Mouse (Mus musculus) midbrain, embryonic 15.5 days (tissue): ENCODE results near the gene Dnase1. TPM values are rescaled to one million over a fixed set of nuclear protein-coding genes. Genes with fewer than 3 reads are reported as not detected.
"Not testable (repeated sequence)": the region's sequence is repeated elsewhere in the genome, so short reads cannot be mapped to it uniquely, and the experiment has no call there.

ENCODE experiments used
- ATAC-seq: fragments of 200-750 bp; cut with Nextera tagmentation; replicated peaks from 2 replicates; pipeline ENCODE4 v1.8.0; 2017; ENCODE audit warnings: moderate TSS enrichment
- H3K27ac ChIP-seq: fragments of 300-500 bp; sonication (generic); 2 replicates; pipeline ENCODE4 v1.5.1; 2015; ENCODE audit warnings: mild to moderate bottlenecking, inconsistent platforms
- H3K27me3 ChIP-seq: fragments of 300-500 bp; sonication (generic); replicated peaks from 2 replicates; pipeline ENCODE4 v1.6.1; 2015; ENCODE audit warnings: inconsistent platforms
- H3K36me3 ChIP-seq: fragments of 300-500 bp; sonication (generic); replicated peaks from 2 replicates; pipeline ENCODE4 v1.6.1; 2015; ENCODE audit warnings: inconsistent platforms
- H3K4me1 ChIP-seq: fragments of 300-500 bp; sonication (generic); 2 replicates; pipeline ENCODE4 v1.6.1; 2015; ENCODE audit warnings: inconsistent platforms
- H3K4me2 ChIP-seq: fragments of 300-500 bp; sonication (generic); 2 replicates; pipeline ENCODE4 v1.6.1; 2015; ENCODE audit warnings: inconsistent platforms, mild to moderate bottlenecking, moderate library complexity
- H3K4me3 ChIP-seq: fragments of 300-500 bp; sonication (generic); 2 replicates; pipeline ENCODE4 v1.5.1; 2015; ENCODE audit warnings: mild to moderate bottlenecking, inconsistent platforms
- H3K9ac ChIP-seq: fragments of 300-500 bp; sonication (generic); 2 replicates; pipeline ENCODE4 v1.6.1; 2015; ENCODE audit warnings: mild to moderate bottlenecking, inconsistent platforms
- H3K9me3 ChIP-seq: fragments of 300-500 bp; sonication (generic); 2 replicates; pipeline ENCODE4 v1.6.1; 2016; ENCODE audit warnings: inconsistent platforms
- WGBS: fragments of 180-500 bp; shearing (Covaris S2); methylation state at CpG from one replicate; pipeline ENCODE4 v1.1.7; 2015; ENCODE audit warnings: mixed read lengths; 5-methylcytosine and 5-hydroxymethylcytosine counted together
- polyA plus RNA-seq: library from polyadenylated mRNA; unstranded; fragments of >200 nt; fragmentation: Nextera tagmentation; extraction: Ambion mirVana; gene quantifications from 2 replicates; pipeline ENCODE4 v1.2.1, GENCODE M21; 2015

The Dnase1 gene
- polyA plus RNA-seq = 6.9 and 8.6 TPM in 2 replicates

GRCm38 (mm10) chr16:4036807-4037206 lies at the start of gene Dnase1:
Gene Dnase1 (plus strand): TSS chr16:4036942.
- H3K9ac ChIP-seq = no peak within 1 kb of the TSS
- no peak within 1 kb of the TSS for H3K27ac ChIP-seq
- no peak for ATAC-seq
- H3K9me3 ChIP-seq = no peaks in the 10 kb centered on the region
- peaks cover 30% of the 10 kb centered on the region for H3K36me3 ChIP-seq
- H3K4me3 ChIP-seq = no peak within 1 kb of the TSS
- no peaks in the 10 kb centered on the region for H3K27me3 ChIP-seq
- H3K4me1 ChIP-seq = no peaks in the 10 kb centered on the region
- 92% methylated on average over 5 of the region's 5 CpGs for WGBS
- H3K4me2 ChIP-seq = no peak within 1 kb of the TSS

- no peaks in the 10 kb centered on the region for H3K4me1 ChIP-seq
- ATAC-seq = no peak
- no peak overlapping the region for H3K4me2 ChIP-seq
- no peak overlapping the region for H3K9ac ChIP-seq
- no peak overlapping the region for H3K27ac ChIP-seq
- H3K4me3 ChIP-seq = no peak overlapping the region
- 97% methylated on average over 4 of the region's 4 CpGs for WGBS
- no peaks in the 10 kb centered on the region for H3K9me3 ChIP-seq
- peaks cover 87% of the 10 kb centered on the region for H3K36me3 ChIP-seq
- no peaks in the 10 kb centered on the region for H3K27me3 ChIP-seq
These were observed 48.3 kb upstream of the Dnase1 start for GRCm38 (mm10) chr16:3988410-3988809.

- peak within 1 kb of the TSS; percentile 86 for H3K9ac ChIP-seq
- peak; percentile 98 for ATAC-seq
- H3K4me2 ChIP-seq = peak within 1 kb of the TSS; percentile 61
- peak within 1 kb of the TSS; percentile 84 for H3K27ac ChIP-seq
- 1% methylated on average over 50 of the region's 58 CpGs for WGBS
- H3K4me1 ChIP-seq = peaks cover 19% of the 10 kb centered on the region
- H3K4me3 ChIP-seq = peak within 1 kb of the TSS; percentile 74
- peaks cover 23% of the 10 kb centered on the region; the same call in 1 of the 2 replicates for H3K36me3 ChIP-seq
- no peaks in the 10 kb centered on the region for H3K9me3 ChIP-seq
- no peaks in the 10 kb centered on the region for H3K27me3 ChIP-seq
These were observed 33.0 kb upstream of the Dnase1 start, which contains the start of gene Slx4 for GRCm38 (mm10) chr16:4003489-4004398. Gene Slx4 (minus strand): TSS chr16:4003770.

- 82% methylated on average over 4 of the region's 4 CpGs for WGBS
These were observed 23.7 kb upstream of the Dnase1 start for GRCm38 (mm10) chr16:4012882-4013570.

GRCm38 (mm10) chr16:4014040-4014668 lies 22.6 kb upstream of the Dnase1 start:
- Histone ChIP-seq H3K27me3 (no peaks in the 10 kb centered on the region), H3K36me3 (no peaks in the 10 kb centered on the region), H3K4me1 (no peaks in the 10 kb centered on the region), H3K9ac (no peak overlapping the region), H3K27ac (no peak overlapping the region), H3K4me2 (no peak overlapping the region), H3K4me3 (no peak overlapping the region), H3K9me3 (no peaks in the 10 kb centered on the region)
- 84% methylated on average over 5 of the region's 5 CpGs for WGBS
- no peak for ATAC-seq

More at GRCm38 (mm10) chr16:4012882-4013570, 23.7 kb upstream of the Dnase1 start:
- no peak overlapping the region for H3K4me3 ChIP-seq
- H3K4me2 ChIP-seq = no peak overlapping the region
- H3K36me3 ChIP-seq = no peaks in the 10 kb centered on the region
- H3K9me3 ChIP-seq = no peaks in the 10 kb centered on the region
- no peak for ATAC-seq
- no peaks in the 10 kb centered on the region for H3K4me1 ChIP-seq
- no peak overlapping the region for H3K9ac ChIP-seq
- H3K27me3 ChIP-seq = no peaks in the 10 kb centered on the region
- H3K27ac ChIP-seq = no peak overlapping the region

- H3K4me1 ChIP-seq, H3K4me3 ChIP-seq, ATAC-seq, H3K9me3 ChIP-seq, H3K9ac ChIP-seq, H3K4me2 ChIP-seq, H3K27ac ChIP-seq, H3K27me3 ChIP-seq, H3K36me3 ChIP-seq: not testable (repeated sequence)
- 86% methylated on average over 17 of the region's 17 CpGs for WGBS
These were observed 20.0 kb upstream of the Dnase1 start for GRCm38 (mm10) chr16:4016786-4017185.

- H3K27ac ChIP-seq, H3K9ac ChIP-seq, H3K4me2 ChIP-seq, H3K4me3 ChIP-seq, ATAC-seq, H3K9me3 ChIP-seq, H3K4me1 ChIP-seq, H3K27me3 ChIP-seq, H3K36me3 ChIP-seq: not testable (repeated sequence)
- 75% methylated on average over 6 of the region's 6 CpGs for WGBS
These were observed 19.3 kb upstream of the Dnase1 start for GRCm38 (mm10) chr16:4017466-4017865.

- no peaks in the 10 kb centered on the region for H3K4me1 ChIP-seq
- ATAC-seq = no peak
- H3K9ac ChIP-seq = no peak overlapping the region
- H3K27me3 ChIP-seq = no peaks in the 10 kb centered on the region
- no peak overlapping the region for H3K27ac ChIP-seq
- H3K4me2 ChIP-seq = no peak overlapping the region
- no peak overlapping the region for H3K4me3 ChIP-seq
- H3K9me3 ChIP-seq = no peaks in the 10 kb centered on the region
- H3K36me3 ChIP-seq = no peaks in the 10 kb centered on the region
- WGBS = 77% methylated on average over 1 of the region's 1 CpGs
These were observed 15.5 kb upstream of the Dnase1 start for GRCm38 (mm10) chr16:4021241-4021640.

- 81% methylated on average over 4 of the region's 4 CpGs for WGBS
- H3K36me3 ChIP-seq = no peaks in the 10 kb centered on the region
- H3K4me2 ChIP-seq = no peak overlapping the region
- H3K4me3 ChIP-seq = no peak overlapping the region
- H3K27me3 ChIP-seq = no peaks in the 10 kb centered on the region
- no peaks in the 10 kb centered on the region for H3K9me3 ChIP-seq
- no peaks in the 10 kb centered on the region for H3K4me1 ChIP-seq
- no peak overlapping the region for H3K27ac ChIP-seq
- no peak overlapping the region for H3K9ac ChIP-seq
- no peak for ATAC-seq
These were observed 14.0 kb upstream of the Dnase1 start for GRCm38 (mm10) chr16:4022719-4023118.

- H3K36me3 ChIP-seq = no peaks in the 10 kb centered on the region
- no peaks in the 10 kb centered on the region for H3K4me1 ChIP-seq
- WGBS = 79% methylated on average over 1 of the region's 1 CpGs
- no peak overlapping the region for H3K9ac ChIP-seq
- H3K9me3 ChIP-seq = no peaks in the 10 kb centered on the region
- no peak overlapping the region for H3K4me3 ChIP-seq
- no peak overlapping the region for H3K27ac ChIP-seq
- H3K4me2 ChIP-seq = no peak overlapping the region
- no peak for ATAC-seq
- H3K27me3 ChIP-seq = no peaks in the 10 kb centered on the region
These were observed 10.1 kb upstream of the Dnase1 start for GRCm38 (mm10) chr16:4026672-4027071.

- no peaks in the 10 kb centered on the region for H3K4me1 ChIP-seq
- H3K4me3 ChIP-seq = no peak overlapping the region
- no peak overlapping the region for H3K9ac ChIP-seq
- H3K36me3 ChIP-seq = no peaks in the 10 kb centered on the region
- H3K9me3 ChIP-seq = no peaks in the 10 kb centered on the region
- no peaks in the 10 kb centered on the region for H3K27me3 ChIP-seq
- WGBS = 86% methylated on average over 3 of the region's 3 CpGs
- no peak overlapping the region for H3K27ac ChIP-seq
- ATAC-seq = no peak
- no peak overlapping the region for H3K4me2 ChIP-seq
These were observed 9.5 kb upstream of the Dnase1 start for GRCm38 (mm10) chr16:4027211-4027610.

- Histone ChIP-seq H3K4me1 (no peaks in the 10 kb centered on the region), H3K36me3 (no peaks in the 10 kb centered on the region), H3K9ac (no peak overlapping the region), H3K9me3 (no peaks in the 10 kb centered on the region), H3K27me3 (no peaks in the 10 kb centered on the region), H3K4me2 (no peak overlapping the region), H3K27ac (no peak overlapping the region), H3K4me3 (no peak overlapping the region)
- no peak for ATAC-seq
- 81% methylated on average over 5 of the region's 5 CpGs for WGBS
These were observed 7.3 kb upstream of the Dnase1 start for GRCm38 (mm10) chr16:4029371-4029841.
